Mouse (Mus musculus) spleen, adult 2 months (tissue): ENCODE data around the gene Gm20388.

Experiments used
- CTCF ChIP-seq: fragments of 200-500 bp; IDR thresholded peaks from 2 replicates; pipeline ENCODE4 v1.5.1; 2011; ENCODE audit warnings: mild to moderate bottlenecking, inconsistent platforms; ENCODE audit not compliant: insufficient read depth, insufficient read length, insufficient replicate concordance; ENCODE audit errors: extremely low read depth
- POLR2A ChIP-seq: fragments of 200-500 bp; IDR thresholded peaks from 2 replicates; pipeline ENCODE4 v1.6.1; 2011; ENCODE audit warnings: low read depth, low read length, inconsistent platforms

- TF ChIP-seq POLR2A (no peak), CTCF (no peak)
These were observed 3380.0 kb downstream of the Gm20388 start for GRCm38 (mm10) chr8:123290679-123291078.
